Mouse (Mus musculus) bone marrow, adult 2 months (tissue): ENCODE results near the gene Ccdc148.

Experiments used
- CTCF ChIP-seq: fragments of 200-500 bp; IDR thresholded peaks from 2 replicates; pipeline ENCODE4 v1.5.1; 2011; ENCODE audit warnings: low read length, control low read depth; ENCODE audit not compliant: control insufficient read depth, insufficient read depth
- POLR2A ChIP-seq: fragments of 200-500 bp; IDR thresholded peaks from 2 replicates; pipeline ENCODE4 v1.6.1; 2011; ENCODE audit warnings: low read depth, mild to moderate bottlenecking, control low read depth, low read length, borderline replicate concordance; ENCODE audit not compliant: control insufficient read depth

- TF ChIP-seq CTCF (no peak), POLR2A (no peak)
Observed at GRCm38 (mm10) chr2:59035206-59035605, 125.3 kb downstream of the Ccdc148 start.
